Mouse (Mus musculus): ENCODE data around the gene Gsdma3. TPM values are rescaled to one million over a fixed set of nuclear protein-coding genes. Genes with fewer than 3 reads are reported as not detected.

The Gsdma3 gene
- polyA plus RNA-seq, 1 experiment = not detected

- H3K4me3 ChIP-seq (ENCODE audit: insufficient read depth, low read length) = no peak overlapping the region
- H3K27ac ChIP-seq (ENCODE audit: insufficient read depth, low read length) = no peak overlapping the region
- TF ChIP-seq CTCF (IDR thresholded peaks at IDR 0.05; ENCODE audit: extremely low read depth, insufficient read depth, low read length) = no peak
- no peak for TF ChIP-seq POLR2A (IDR thresholded peaks at IDR 0.05; ENCODE audit: extremely low read depth, insufficient read depth, low read length)
- H3K4me1 ChIP-seq (ENCODE audit: control insufficient read depth, insufficient read depth, low read length) = peaks cover 5% of the 10 kb centered on the region; the same call in 1 of the 2 replicates
These were observed 41.5 kb upstream of the Gsdma3 start for GRCm38 (mm10) chr11:98584629-98585177.

- Histone ChIP-seq H3K4me3 (ENCODE audit: insufficient read depth, low read length) (peak overlapping the region; percentile 86), H3K27ac (ENCODE audit: insufficient read depth, low read length) (no peak overlapping the region), H3K4me1 (ENCODE audit: control insufficient read depth, insufficient read depth, low read length) (peaks cover 5% of the 10 kb centered on the region; the same call in 1 of the 2 replicates)
- TF ChIP-seq CTCF (IDR thresholded peaks at IDR 0.05; ENCODE audit: extremely low read depth, insufficient read depth, low read length) (no peak), POLR2A (IDR thresholded peaks at IDR 0.05; ENCODE audit: extremely low read depth, insufficient read depth, low read length) (no peak)
These were observed 39.9 kb upstream of the Gsdma3 start for GRCm38 (mm10) chr11:98586087-98586891.

GRCm38 (mm10) chr11:98586892-98587563 is 39.1 kb upstream of the Gsdma3 start, which contains the start of gene Ormdl3:
Ormdl3 (minus strand) TSS chr11:98587368.
- peaks cover 5% of the 10 kb centered on the region; the same call in 1 of the 2 replicates for H3K4me1 ChIP-seq (ENCODE audit: control insufficient read depth, insufficient read depth, low read length)
- TF ChIP-seq POLR2A (IDR thresholded peaks at IDR 0.05; ENCODE audit: extremely low read depth, insufficient read depth, low read length) (peak; percentile 48; the same call in 1 of the 2 replicates), CTCF (IDR thresholded peaks at IDR 0.05; ENCODE audit: extremely low read depth, insufficient read depth, low read length) (no peak)
- H3K4me3 ChIP-seq (ENCODE audit: insufficient read depth, low read length) = peak within 1 kb of the TSS; percentile 86
- H3K27ac ChIP-seq (ENCODE audit: insufficient read depth, low read length) = no peak within 1 kb of the TSS

GRCm38 (mm10) chr11:98587684-98588546 is 38.2 kb upstream of the Gsdma3 start:
- Histone ChIP-seq H3K4me1 (ENCODE audit: control insufficient read depth, insufficient read depth, low read length) (peaks cover 5% of the 10 kb centered on the region; the same call in 1 of the 2 replicates), H3K27ac (ENCODE audit: insufficient read depth, low read length) (no peak overlapping the region), H3K4me3 (ENCODE audit: insufficient read depth, low read length) (peak overlapping the region; percentile 86)
- TF ChIP-seq CTCF (IDR thresholded peaks at IDR 0.05; ENCODE audit: extremely low read depth, insufficient read depth, low read length) (no peak), POLR2A (IDR thresholded peaks at IDR 0.05; ENCODE audit: extremely low read depth, insufficient read depth, low read length) (no peak)

- H3K4me1 ChIP-seq (ENCODE audit: control insufficient read depth, insufficient read depth, low read length) = peaks cover 5% of the 10 kb centered on the region; the same call in 1 of the 2 replicates
- H3K4me3 ChIP-seq (ENCODE audit: insufficient read depth, low read length) = no peak overlapping the region
- H3K27ac ChIP-seq (ENCODE audit: insufficient read depth, low read length) = no peak overlapping the region
- TF ChIP-seq CTCF (IDR thresholded peaks at IDR 0.05; ENCODE audit: extremely low read depth, insufficient read depth, low read length) = no peak
- no peak for TF ChIP-seq POLR2A (IDR thresholded peaks at IDR 0.05; ENCODE audit: extremely low read depth, insufficient read depth, low read length)
These were observed 37.3 kb upstream of the Gsdma3 start for GRCm38 (mm10) chr11:98588833-98589281.

GRCm38 (mm10) chr11:98589306-98589705 is 36.9 kb upstream of the Gsdma3 start:
- TF ChIP-seq POLR2A (IDR thresholded peaks at IDR 0.05; ENCODE audit: extremely low read depth, insufficient read depth, low read length) (no peak), CTCF (IDR thresholded peaks at IDR 0.05; ENCODE audit: extremely low read depth, insufficient read depth, low read length) (no peak)
- no peak overlapping the region for H3K4me3 ChIP-seq (ENCODE audit: insufficient read depth, low read length)
- H3K4me1 ChIP-seq (ENCODE audit: control insufficient read depth, insufficient read depth, low read length) = peaks cover 5% of the 10 kb centered on the region; the same call in 1 of the 2 replicates
- H3K27ac ChIP-seq (ENCODE audit: insufficient read depth, low read length) = no peak overlapping the region

- H3K27ac ChIP-seq (ENCODE audit: insufficient read depth, low read length) = no peak overlapping the region
- TF ChIP-seq CTCF (IDR thresholded peaks at IDR 0.05; ENCODE audit: extremely low read depth, insufficient read depth, low read length) (no peak), POLR2A (IDR thresholded peaks at IDR 0.05; ENCODE audit: extremely low read depth, insufficient read depth, low read length) (no peak)
- peaks cover under 1% of the 10 kb centered on the region; the same call in 1 of the 2 replicates for H3K4me1 ChIP-seq (ENCODE audit: control insufficient read depth, insufficient read depth, low read length)
- no peak overlapping the region for H3K4me3 ChIP-seq (ENCODE audit: insufficient read depth, low read length)
These were observed 35.4 kb upstream of the Gsdma3 start for GRCm38 (mm10) chr11:98590548-98591445.

GRCm38 (mm10) chr11:98595021-98595420 is 31.1 kb upstream of the Gsdma3 start:
- Histone ChIP-seq H3K4me3 (ENCODE audit: insufficient read depth, low read length) (no peak overlapping the region), H3K4me1 (ENCODE audit: control insufficient read depth, insufficient read depth, low read length) (no peaks in the 10 kb centered on the region), H3K27ac (ENCODE audit: insufficient read depth, low read length) (no peak overlapping the region)
- TF ChIP-seq CTCF (IDR thresholded peaks at IDR 0.05; ENCODE audit: extremely low read depth, insufficient read depth, low read length) (no peak), POLR2A (IDR thresholded peaks at IDR 0.05; ENCODE audit: extremely low read depth, insufficient read depth, low read length) (no peak)

Measured in cortical plate, adult 2 months (tissue).